25 mouse cellular contexts compared by ENCODE assay signal in the genomic region with DNA sequence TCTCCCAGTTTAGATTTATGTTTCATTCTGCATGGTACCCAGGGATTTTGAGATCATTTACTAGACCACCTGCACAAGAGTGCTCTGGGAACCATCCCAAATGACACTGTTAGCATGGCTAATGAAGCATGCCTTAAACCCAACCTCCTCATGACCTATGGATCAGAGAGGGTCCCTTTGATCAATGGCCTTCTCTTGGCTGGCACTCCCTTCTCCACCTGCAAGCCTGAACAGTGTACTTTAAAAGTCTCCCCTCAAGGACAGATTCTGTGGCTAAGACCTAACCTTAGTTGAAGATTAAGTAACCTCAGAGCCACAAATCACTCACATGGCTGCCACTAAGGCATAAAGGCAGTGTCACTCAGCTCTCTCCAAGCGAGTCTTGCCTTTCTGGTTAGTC.
"Had no signal": no experiment of that assay in that cellular context is flagged by ENCODE, and none has a peak within 500 bp of the region (broad histone marks: within the 10 kb centered on the region; RNA-seq: fewer than 3 reads in every experiment).

No protein-coding gene starts in this region.

- H3K36me3 ChIP-seq: heart, embryonic 10.5 days; heart, embryonic 12.5 days; hindbrain, embryonic 10.5 days; hindbrain, embryonic 12.5 days; intestine, embryonic 15.5 days; limb, embryonic 10.5 days; limb, embryonic 12.5 days; liver, embryonic 13.5 days; liver, embryonic 15.5 days had no signal

- H3K9me3 ChIP-seq: heart, embryonic 10.5 days; heart, embryonic 12.5 days; hindbrain, embryonic 10.5 days; hindbrain, embryonic 12.5 days; intestine, embryonic 15.5 days; limb, embryonic 10.5 days; limb, embryonic 12.5 days; liver, embryonic 13.5 days; liver, embryonic 15.5 days had no signal

- H3K9ac ChIP-seq: heart, embryonic 12.5 days; hindbrain, embryonic 12.5 days; hindbrain, embryonic 14.5 days; intestine, embryonic 15.5 days; limb, embryonic 12.5 days; liver, embryonic 13.5 days; liver, embryonic 15.5 days had no signal

- H3K4me3 ChIP-seq: gastrocnemius, adult 2 months; heart, embryonic 10.5 days; heart, embryonic 12.5 days; hindbrain, embryonic 10.5 days; hindbrain, embryonic 12.5 days; intestine, embryonic 15.5 days; layer of hippocampus, adult 2 months; left cerebral cortex, adult 2 months; limb, embryonic 10.5 days; limb, embryonic 12.5 days; liver, embryonic 13.5 days; liver, embryonic 15.5 days had no signal

- H3K27ac ChIP-seq: gastrocnemius, adult 2 months; heart, embryonic 10.5 days; hindbrain, embryonic 10.5 days; hindbrain, embryonic 12.5 days; hindbrain, embryonic 14.5 days; intestine, embryonic 15.5 days; layer of hippocampus, adult 2 months; left cerebral cortex, adult 2 months; limb, embryonic 10.5 days; limb, embryonic 12.5 days; liver, embryonic 13.5 days; liver, embryonic 15.5 days had no signal

- H3K4me1 ChIP-seq: heart, embryonic 10.5 days; heart, embryonic 12.5 days; hindbrain, embryonic 10.5 days; hindbrain, embryonic 12.5 days; intestine, embryonic 15.5 days; limb, embryonic 10.5 days; limb, embryonic 12.5 days; liver, embryonic 13.5 days; liver, embryonic 15.5 days had no signal

- H3K27me3 ChIP-seq: hindbrain, embryonic 12.5 days; liver, embryonic 13.5 days; liver, embryonic 15.5 days had no signal

- ATAC-seq: hindbrain, embryonic 16.5 days; inflammation-experienced regulatory T-cells, adult 6 months; intestine, embryonic 15.5 days; intestine, postnatal 0 days had no signal

- DNase-seq: gastrocnemius, adult 2 months; gastrocnemius, postnatal 10 days; gastrocnemius, postnatal 25 days; heart, adult 18-20 months; heart, postnatal 10 days; heart, postnatal 4 days; kidney, adult 18-20 months; kidney, postnatal 36 days; liver; liver, embryonic 13.5 days had no signal

- H3K4me2 ChIP-seq: heart, embryonic 12.5 days; hindbrain, embryonic 12.5 days; hindbrain, embryonic 14.5 days; intestine, embryonic 15.5 days; limb, embryonic 12.5 days; liver, embryonic 11.5 days; liver, embryonic 13.5 days; liver, embryonic 15.5 days had no signal
